Mouse (Mus musculus): ENCODE results near the gene Plin4.

The Plin4 gene

GRCm38 (mm10) chr17:56055945-56056678, 53.5 kb downstream of the Plin4 start:
- no peak for DNase-seq

- DNase-seq = no peak
Observed at GRCm38 (mm10) chr17:56054938-56055337, 54.7 kb downstream of the Plin4 start.

GRCm38 (mm10) chr17:56051369-56051768, 58.2 kb downstream of the Plin4 start:
- DNase-seq = no peak

All from liver (tissue).